Mouse (Mus musculus) regulatory T cell (primary cell): ENCODE results near the gene Msi1.

Experiments used
- in situ Hi-C: fragments of 300-600 bp; cut with MboI, MseI; formaldehyde crosslinking; loops from one replicate; pipeline ENCODE4 v1.15.1; 2025; ENCODE audit warnings: high pct_unique_total_duplicates

The Msi1 gene

GRCm38 (mm10) chr5:115429359-115430186 lies at the start of gene Msi1:
Msi1 (plus strand) TSS chr5:115429599.
- in situ Hi-C loops = no loop called here

- in situ Hi-C loops = no loop called here
These were observed 37.5 kb upstream of the Msi1 start for GRCm38 (mm10) chr5:115391935-115392334.

- in situ Hi-C loops = no loop called here
These were observed 36.4 kb upstream of the Msi1 start for GRCm38 (mm10) chr5:115392969-115393368.

GRCm38 (mm10) chr5:115394223-115394622 lies 35.2 kb upstream of the Msi1 start:
- in situ Hi-C loops = no loop called here

GRCm38 (mm10) chr5:115394836-115395235 lies 34.6 kb upstream of the Msi1 start:
- in situ Hi-C loops = no loop called here

GRCm38 (mm10) chr5:115396654-115397053 lies 32.7 kb upstream of the Msi1 start:
- in situ Hi-C loops = no loop called here

GRCm38 (mm10) chr5:115397839-115398780 lies 31.3 kb upstream of the Msi1 start:
- in situ Hi-C loops = no loop called here

- in situ Hi-C loops = no loop called here
These were observed 27.3 kb upstream of the Msi1 start for GRCm38 (mm10) chr5:115402063-115402462.

- in situ Hi-C loops = no loop called here
These were observed 25.8 kb upstream of the Msi1 start for GRCm38 (mm10) chr5:115403436-115404140.

GRCm38 (mm10) chr5:115404241-115404794 lies 25.1 kb upstream of the Msi1 start:
- in situ Hi-C loops = no loop called here

GRCm38 (mm10) chr5:115405205-115405604 lies 24.2 kb upstream of the Msi1 start:
- in situ Hi-C loops = no loop called here

- in situ Hi-C loops = no loop called here
These were observed 21.3 kb upstream of the Msi1 start for GRCm38 (mm10) chr5:115408110-115408509.

- in situ Hi-C loops = no loop called here
These were observed 14.0 kb upstream of the Msi1 start for GRCm38 (mm10) chr5:115415111-115416085.

- in situ Hi-C loops = no loop called here
These were observed 504 bp upstream of the Msi1 start for GRCm38 (mm10) chr5:115428831-115429358.

- in situ Hi-C loops = no loop called here
These were observed 975 bp downstream of the Msi1 start for GRCm38 (mm10) chr5:115430187-115430960.

- in situ Hi-C loops = no loop called here
These were observed 1.9 kb downstream of the Msi1 start for GRCm38 (mm10) chr5:115431061-115431897.

GRCm38 (mm10) chr5:115431898-115432259 lies 2.5 kb downstream of the Msi1 start:
- in situ Hi-C loops = no loop called here

GRCm38 (mm10) chr5:115432395-115432794 lies 3.0 kb downstream of the Msi1 start:
- in situ Hi-C loops = no loop called here
